Mouse (Mus musculus): Measurements from ENCODE around the gene Pld6.
A peak's percentile ranks its signal among the peaks of the same experiment; 100 is the strongest.

The Pld6 gene

GRCm38 (mm10) chr11:59787199-59787781, at the start of gene Pld6:
Pld6 (minus strand) TSS chr11:59787645.
- DNase-seq (ENCODE audit: low spot score in 2 of 2) = peak; percentile 56 to 62

DNA sequence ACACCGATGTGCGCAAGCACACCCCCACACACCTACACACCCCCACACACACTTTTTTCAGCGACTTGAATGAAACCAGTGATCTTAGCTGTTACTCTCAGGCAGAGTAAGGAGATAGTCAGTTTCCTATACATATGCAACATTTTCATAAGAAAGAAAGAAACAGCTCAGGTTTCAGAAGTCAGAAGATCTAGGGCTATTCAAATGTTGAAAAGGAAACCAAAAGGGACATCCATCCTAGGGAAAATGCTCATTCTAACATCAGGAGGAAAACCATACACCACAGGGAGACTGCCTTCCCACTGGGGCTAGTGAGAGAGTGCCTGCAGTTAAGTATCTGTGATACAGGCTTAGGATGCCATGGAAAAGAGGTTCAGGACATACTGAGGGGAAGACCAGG, 34.2 kb upstream of the Pld6 start:
- no peak for DNase-seq (ENCODE audit: low spot score in 2 of 2)

- DNase-seq (ENCODE audit: low spot score in 2 of 2) = no peak
Observed at GRCm38 (mm10) chr11:59817916-59818315, 30.5 kb upstream of the Pld6 start.

DNA sequence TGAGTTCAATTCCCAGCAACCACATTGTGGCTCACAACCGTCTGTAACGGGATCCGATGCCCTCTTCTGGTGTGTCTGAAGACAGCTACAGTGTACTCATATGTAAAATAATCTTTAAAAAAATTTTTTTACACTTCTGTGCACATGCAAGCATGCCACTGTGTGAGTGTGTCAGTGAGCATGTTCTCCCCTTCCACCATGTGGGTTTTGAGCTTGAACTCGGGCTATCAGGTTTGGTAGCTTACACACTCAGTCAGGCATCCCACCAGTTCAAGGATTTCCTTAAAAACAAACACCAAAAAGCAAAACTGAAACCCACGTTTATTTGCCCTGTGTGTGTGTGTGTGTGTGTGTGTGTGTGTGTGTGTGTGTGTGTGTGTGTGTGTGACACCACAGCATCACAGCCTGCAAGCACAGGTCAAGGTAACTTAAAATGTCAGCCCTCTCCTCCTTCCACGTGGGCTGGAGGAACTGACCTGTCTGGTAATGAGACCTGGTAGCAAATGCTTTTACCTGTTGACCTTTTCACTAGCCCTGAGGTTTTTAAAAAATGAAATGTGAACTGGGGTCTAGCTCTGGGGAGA, 28.1 kb upstream of the Pld6 start:
- DNase-seq (ENCODE audit: low spot score in 2 of 2) = no peak

GRCm38 (mm10) chr11:59814936-59815335, 27.5 kb upstream of the Pld6 start:
- DNase-seq (ENCODE audit: low spot score in 2 of 2) = no peak

GRCm38 (mm10) chr11:59814311-59814710, 26.9 kb upstream of the Pld6 start:
- no peak for DNase-seq (ENCODE audit: low spot score in 2 of 2)

- DNase-seq (ENCODE audit: low spot score in 2 of 2) = no peak
Observed at GRCm38 (mm10) chr11:59813276-59813675, 25.8 kb upstream of the Pld6 start.

- DNase-seq (ENCODE audit: low spot score in 2 of 2) = no peak
Observed at GRCm38 (mm10) chr11:59811211-59811610, 23.8 kb upstream of the Pld6 start.

- DNase-seq (ENCODE audit: low spot score in 2 of 2) = no peak
Observed at GRCm38 (mm10) chr11:59810480-59811158, 23.2 kb upstream of the Pld6 start.

DNA sequence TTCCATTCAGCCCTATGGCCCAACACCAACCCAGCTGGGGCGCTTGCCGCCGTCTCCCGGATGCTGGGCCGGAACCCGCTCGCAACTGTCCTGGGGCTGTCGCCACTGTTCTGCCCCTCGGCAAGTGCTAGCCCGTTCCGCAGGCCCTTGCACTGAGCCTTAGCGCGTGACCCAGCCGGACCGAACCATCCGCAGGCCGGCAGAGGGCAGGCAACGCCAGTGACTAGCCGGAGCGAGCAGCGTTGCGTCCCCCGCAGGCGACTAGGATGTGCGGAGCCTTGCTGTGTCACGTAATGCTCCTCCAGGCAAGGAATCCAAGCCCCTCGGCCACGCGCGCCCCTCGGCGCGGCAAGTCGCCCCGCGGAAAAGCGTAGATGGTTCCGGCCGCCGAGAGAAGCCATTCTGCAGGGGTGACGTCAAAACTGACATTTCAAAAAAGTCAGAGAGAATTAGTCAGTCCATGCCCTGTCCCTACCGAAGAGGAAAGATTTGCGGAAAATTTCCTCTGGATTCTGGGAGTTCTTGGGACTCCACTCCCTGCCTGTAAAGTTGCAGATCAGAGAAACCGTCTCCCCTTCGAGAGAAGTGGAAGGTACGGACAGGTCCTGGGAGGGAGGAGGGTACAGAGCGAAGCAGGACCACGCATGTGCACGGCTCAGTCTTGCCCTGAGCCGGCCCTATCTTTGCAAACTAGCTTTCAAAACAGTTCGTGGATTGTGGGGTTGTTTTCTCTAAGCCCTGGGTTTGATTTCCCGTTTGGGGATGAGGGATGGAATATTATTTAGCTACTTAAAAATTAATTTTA, 22.4 kb upstream of the Pld6 start, which contains the start of gene Flcn:
Gene Flcn (minus strand): TSS at position 347 of the 805 bp plus-strand sequence.
- peak; percentile 88 to 89 for DNase-seq (ENCODE audit: low spot score in 2 of 2)

GRCm38 (mm10) chr11:59809071-59809669, 21.7 kb upstream of the Pld6 start:
- no peak for DNase-seq (ENCODE audit: low spot score in 2 of 2)

GRCm38 (mm10) chr11:59808170-59808960, 20.9 kb upstream of the Pld6 start:
- no peak for DNase-seq (ENCODE audit: low spot score in 2 of 2)

GRCm38 (mm10) chr11:59805656-59806055, 18.2 kb upstream of the Pld6 start:
- no peak for DNase-seq (ENCODE audit: low spot score in 2 of 2)

DNA sequence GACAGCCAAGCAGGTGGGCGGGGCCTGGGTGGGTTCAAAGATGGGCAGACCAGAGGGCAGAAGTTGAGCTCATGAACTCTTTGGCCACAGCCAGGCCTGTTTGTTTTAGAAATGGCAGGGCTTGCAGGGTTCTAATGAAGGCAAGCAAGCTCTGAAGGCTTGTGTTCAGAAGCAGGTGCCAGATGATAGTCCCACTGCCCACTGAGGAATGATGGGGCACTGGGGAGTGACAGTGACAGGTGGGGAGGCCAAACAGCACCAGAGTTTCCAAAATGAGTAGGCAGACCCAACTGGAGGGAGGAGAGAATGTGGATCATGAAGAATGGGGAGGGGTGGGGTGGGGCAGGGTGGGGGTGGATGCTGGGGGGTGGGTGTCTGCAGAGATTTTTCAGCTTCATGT, 17.8 kb upstream of the Pld6 start:
- no peak for DNase-seq (ENCODE audit: low spot score in 2 of 2)

GRCm38 (mm10) chr11:59804409-59805110, 17.1 kb upstream of the Pld6 start:
- no peak for DNase-seq (ENCODE audit: low spot score in 2 of 2)

DNA sequence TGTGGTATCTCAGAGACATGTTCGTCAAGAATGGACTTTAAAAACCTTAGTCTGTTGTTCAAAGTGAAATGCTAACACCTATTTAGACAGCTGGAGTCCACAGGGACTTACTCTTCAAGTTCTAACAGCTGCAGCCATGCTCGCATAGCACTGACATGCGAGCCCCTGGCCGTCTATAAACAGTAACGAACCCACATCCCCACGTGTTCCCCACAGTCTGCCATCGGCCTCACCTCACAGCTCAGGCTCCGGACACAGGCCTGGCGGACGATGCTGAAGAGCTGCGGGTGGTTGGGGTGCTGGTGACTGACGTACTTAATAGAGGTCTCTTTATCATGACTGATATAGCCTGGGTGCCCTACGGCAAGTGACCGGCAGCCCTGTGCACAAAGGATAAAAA, 16.1 kb upstream of the Pld6 start:
- no peak for DNase-seq (ENCODE audit: low spot score in 2 of 2)

GRCm38 (mm10) chr11:59801881-59802280, 14.4 kb upstream of the Pld6 start:
- no peak for DNase-seq (ENCODE audit: low spot score in 2 of 2)

DNA sequence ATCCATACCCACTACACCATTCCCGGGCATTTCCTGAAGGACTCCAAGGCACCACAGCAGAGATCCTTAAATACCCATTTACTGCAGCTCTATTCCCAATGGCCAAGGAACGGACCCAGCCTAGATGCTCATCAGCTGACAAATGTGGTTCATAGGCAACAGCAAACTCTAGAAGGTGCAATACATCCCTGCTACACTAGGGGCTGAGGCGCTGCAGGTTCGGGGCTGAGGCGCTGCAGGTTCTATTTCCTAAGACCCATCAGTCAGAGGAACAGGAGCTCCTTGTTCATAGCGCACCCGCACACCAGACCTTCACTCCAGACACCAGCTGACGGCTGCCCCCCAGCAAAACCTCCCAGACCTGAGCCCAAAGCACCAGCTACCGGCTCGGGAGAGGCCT, 13.0 kb upstream of the Pld6 start:
- no peak for DNase-seq (ENCODE audit: low spot score in 2 of 2)

GRCm38 (mm10) chr11:59793390-59793789, 5.9 kb upstream of the Pld6 start:
- DNase-seq (ENCODE audit: low spot score in 2 of 2) = no peak

- DNase-seq (ENCODE audit: low spot score in 2 of 2) = no peak
Observed at GRCm38 (mm10) chr11:59789311-59789710, 1.9 kb upstream of the Pld6 start.

All from right cerebral cortex, postnatal 10 days (tissue).